Mouse (Mus musculus): ENCODE measurements around the gene Gm28308.

Gm28308 gene

GRCm38 (mm10) chr6:52246403-52246803 lies 33.3 kb upstream of the Gm28308 start:
- DNase-seq, result no peak

GRCm38 (mm10) chr6:52245757-52246142 lies 32.6 kb upstream of the Gm28308 start, which contains the start of gene Hoxa11:
Hoxa11 (minus strand) TSS chr6:52245810.
- DNase-seq, result no peak

- DNase-seq, result no peak
These were observed 32.1 kb upstream of the Gm28308 start for GRCm38 (mm10) chr6:52245040-52245756.

- DNase-seq, result no peak
These were observed 31.4 kb upstream of the Gm28308 start for GRCm38 (mm10) chr6:52244471-52245039.

- DNase-seq, result no peak
These were observed 30.6 kb upstream of the Gm28308 start for GRCm38 (mm10) chr6:52243681-52244121.

GRCm38 (mm10) chr6:52242801-52243332 lies 29.7 kb upstream of the Gm28308 start:
- no peak for DNase-seq

- no peak for DNase-seq
These were observed 28.0 kb upstream of the Gm28308 start for GRCm38 (mm10) chr6:52241001-52241621.

- DNase-seq, result peak; percentile 95
These were observed 27.4 kb upstream of the Gm28308 start, which contains the start of gene Hoxa10 for GRCm38 (mm10) chr6:52240389-52241000. Hoxa10 (minus strand) TSS chr6:52240854.

- no peak for DNase-seq
These were observed 26.7 kb upstream of the Gm28308 start for GRCm38 (mm10) chr6:52239625-52240388.

GRCm38 (mm10) chr6:52238976-52239375 lies 25.8 kb upstream of the Gm28308 start:
- no peak for DNase-seq

GRCm38 (mm10) chr6:52238155-52238545 lies 25.0 kb upstream of the Gm28308 start:
- no peak for DNase-seq

GRCm38 (mm10) chr6:52237346-52238154 lies 24.4 kb upstream of the Gm28308 start:
- DNase-seq, result no peak

GRCm38 (mm10) chr6:52236806-52237205 lies 23.7 kb upstream of the Gm28308 start:
- no peak for DNase-seq

- DNase-seq, result no peak
These were observed 22.7 kb upstream of the Gm28308 start for GRCm38 (mm10) chr6:52235866-52236265.

GRCm38 (mm10) chr6:52235267-52235666 lies 22.1 kb upstream of the Gm28308 start:
- DNase-seq, result no peak

GRCm38 (mm10) chr6:52234428-52235140 lies 21.4 kb upstream of the Gm28308 start:
- no peak for DNase-seq

GRCm38 (mm10) chr6:52233546-52234427 lies 20.6 kb upstream of the Gm28308 start:
- no peak for DNase-seq

- no peak for DNase-seq
These were observed 19.9 kb upstream of the Gm28308 start for GRCm38 (mm10) chr6:52232984-52233545.

GRCm38 (mm10) chr6:52232568-52232965 lies 19.4 kb upstream of the Gm28308 start:
- DNase-seq, result no peak

Data from embryo, embryonic 11 days (tissue).